Mouse (Mus musculus): ENCODE measurements around the gene Arg1. TPM values are rescaled to one million over a fixed set of nuclear protein-coding genes. Genes with fewer than 3 reads are reported as not detected.

Arg1 gene
- polyA plus RNA-seq, 1 experiment from 2014 or later = 1.2 TPM

- Histone ChIP-seq H3K4me2 (ENCODE audit: low read length) (peak overlapping the region; percentile 60), H3K4me1 (ENCODE audit: control insufficient read depth in 2 of 2, insufficient read depth in 2 of 2, low read length in 2 of 2) (peaks cover 10 to 14% of the 10 kb centered on the region in 2 experiments), H3K27me3 (ENCODE audit: control insufficient read depth, insufficient read depth, low read length) (peaks cover 6% of the 10 kb centered on the region; the same call in 1 of the 2 replicates), H3K9ac (ENCODE audit: low read length) (no peak overlapping the region), H3K9me3 (ENCODE audit: control insufficient read depth, low read length) (no peaks in the 10 kb centered on the region), H3K36me3 (ENCODE audit: control insufficient read depth, insufficient read depth, low read length) (no peaks in the 10 kb centered on the region), H3K4me3 (ENCODE audit: control insufficient read depth in 1 of 2, insufficient read depth in 1 of 2, low read depth in 1 of 2, low read length in 2 of 2) (no peak overlapping the region; a peak in 1 of 4 replicates), H3K27ac (replicated peaks in 1 of 2; ENCODE audit: control insufficient read depth in 1 of 2, insufficient read depth in 1 of 2, low read depth in 2 of 2, low read length in 2 of 2) (no peak overlapping the region)
- WGBS = 34% methylated on average over 15 of the region's 15 CpGs
- ATAC-seq (ENCODE audit: insufficient number of reproducible peaks, insufficient read depth, low FRiP score, low read depth) = no peak
Observed at GRCm38 (mm10) chr10:24959043-24959916, 32.0 kb upstream of the Arg1 start.

- Histone ChIP-seq H3K9me3 (ENCODE audit: control insufficient read depth, low read length) (no peaks in the 10 kb centered on the region), H3K27ac (replicated peaks in 1 of 2; ENCODE audit: control insufficient read depth in 1 of 2, insufficient read depth in 1 of 2, low read depth in 2 of 2, low read length in 2 of 2) (no peak overlapping the region), H3K36me3 (ENCODE audit: control insufficient read depth, insufficient read depth, low read length) (no peaks in the 10 kb centered on the region), H3K9ac (ENCODE audit: low read length) (no peak overlapping the region), H3K27me3 (ENCODE audit: control insufficient read depth, insufficient read depth, low read length) (peaks cover 6% of the 10 kb centered on the region; the same call in 1 of the 2 replicates), H3K4me3 (ENCODE audit: control insufficient read depth in 1 of 2, insufficient read depth in 1 of 2, low read depth in 1 of 2, low read length in 2 of 2) (no peak overlapping the region; a peak in 1 of 4 replicates), H3K4me1 (ENCODE audit: control insufficient read depth in 2 of 2, insufficient read depth in 2 of 2, low read length in 2 of 2) (peaks cover 10 to 14% of the 10 kb centered on the region in 2 experiments), H3K4me2 (ENCODE audit: low read length) (peak overlapping the region; percentile 60)
- ATAC-seq (ENCODE audit: insufficient number of reproducible peaks, insufficient read depth, low FRiP score, low read depth) = no peak
- 49% methylated on average over 15 of the region's 15 CpGs for WGBS
Observed at GRCm38 (mm10) chr10:24958280-24959042, 31.2 kb upstream of the Arg1 start.

- H3K9me3 ChIP-seq (ENCODE audit: control insufficient read depth, low read length) = no peaks in the 10 kb centered on the region
- 71% methylated on average over 6 of the region's 6 CpGs for whole genome bisulfite sequencing
- no peak overlapping the region for H3K4me3 ChIP-seq (ENCODE audit: control insufficient read depth in 1 of 2, insufficient read depth in 1 of 2, low read depth in 1 of 2, low read length in 2 of 2)
- ATAC-seq (ENCODE audit: insufficient number of reproducible peaks, insufficient read depth, low FRiP score, low read depth) = no peak
- no peak overlapping the region for H3K9ac ChIP-seq (ENCODE audit: low read length)
- peaks cover 5 to 13% of the 10 kb centered on the region in 2 experiments for H3K4me1 ChIP-seq (ENCODE audit: control insufficient read depth in 2 of 2, insufficient read depth in 2 of 2, low read length in 2 of 2)
- H3K4me2 ChIP-seq (ENCODE audit: low read length) = no peak overlapping the region
- no peak overlapping the region for H3K27ac ChIP-seq (replicated peaks in 1 of 2; ENCODE audit: control insufficient read depth in 1 of 2, insufficient read depth in 1 of 2, low read depth in 2 of 2, low read length in 2 of 2)
- no peaks in the 10 kb centered on the region for H3K27me3 ChIP-seq (ENCODE audit: control insufficient read depth, insufficient read depth, low read length)
- no peaks in the 10 kb centered on the region for H3K36me3 ChIP-seq (ENCODE audit: control insufficient read depth, insufficient read depth, low read length)
Observed at GRCm38 (mm10) chr10:24953876-24954275, 26.6 kb upstream of the Arg1 start.

- peaks cover 0 to 5% of the 10 kb centered on the region in 2 experiments; a peak in 1 of 4 replicates for H3K4me1 ChIP-seq (ENCODE audit: control insufficient read depth in 2 of 2, insufficient read depth in 2 of 2, low read length in 2 of 2)
- no peaks in the 10 kb centered on the region for H3K36me3 ChIP-seq (ENCODE audit: control insufficient read depth, insufficient read depth, low read length)
- H3K4me3 ChIP-seq (ENCODE audit: control insufficient read depth in 1 of 2, insufficient read depth in 1 of 2, low read depth in 1 of 2, low read length in 2 of 2) = no peak overlapping the region
- no peak for ATAC-seq (ENCODE audit: insufficient number of reproducible peaks, insufficient read depth, low FRiP score, low read depth)
- no peaks in the 10 kb centered on the region for H3K9me3 ChIP-seq (ENCODE audit: control insufficient read depth, low read length)
- WGBS = 49% methylated on average over 7 of the region's 7 CpGs
- no peak overlapping the region for H3K4me2 ChIP-seq (ENCODE audit: low read length)
- H3K9ac ChIP-seq (ENCODE audit: low read length) = no peak overlapping the region
- no peaks in the 10 kb centered on the region for H3K27me3 ChIP-seq (ENCODE audit: control insufficient read depth, insufficient read depth, low read length)
- H3K27ac ChIP-seq (replicated peaks in 1 of 2; ENCODE audit: control insufficient read depth in 1 of 2, insufficient read depth in 1 of 2, low read depth in 2 of 2, low read length in 2 of 2) = no peak overlapping the region
Observed at GRCm38 (mm10) chr10:24952549-24952948, 25.3 kb upstream of the Arg1 start.

GRCm38 (mm10) chr10:24951575-24951974, 24.3 kb upstream of the Arg1 start:
- Histone ChIP-seq H3K4me3 (ENCODE audit: control insufficient read depth in 1 of 2, insufficient read depth in 1 of 2, low read depth in 1 of 2, low read length in 2 of 2) (no peak overlapping the region), H3K4me1 (ENCODE audit: control insufficient read depth in 2 of 2, insufficient read depth in 2 of 2, low read length in 2 of 2) (peaks cover 0 to 5% of the 10 kb centered on the region in 2 experiments; a peak in 1 of 4 replicates), H3K9me3 (ENCODE audit: control insufficient read depth, low read length) (no peaks in the 10 kb centered on the region), H3K9ac (ENCODE audit: low read length) (no peak overlapping the region), H3K36me3 (ENCODE audit: control insufficient read depth, insufficient read depth, low read length) (no peaks in the 10 kb centered on the region), H3K27me3 (ENCODE audit: control insufficient read depth, insufficient read depth, low read length) (no peaks in the 10 kb centered on the region), H3K27ac (replicated peaks in 1 of 2; ENCODE audit: control insufficient read depth in 1 of 2, insufficient read depth in 1 of 2, low read depth in 2 of 2, low read length in 2 of 2) (no peak overlapping the region), H3K4me2 (ENCODE audit: low read length) (no peak overlapping the region)
- ATAC-seq (ENCODE audit: insufficient number of reproducible peaks, insufficient read depth, low FRiP score, low read depth) = no peak
- 78% methylated on average over 8 of the region's 8 CpGs for WGBS

- no peak for ATAC-seq (ENCODE audit: insufficient number of reproducible peaks, insufficient read depth, low FRiP score, low read depth)
- Histone ChIP-seq H3K9me3 (ENCODE audit: control insufficient read depth, low read length) (no peaks in the 10 kb centered on the region), H3K27ac (replicated peaks in 1 of 2; ENCODE audit: control insufficient read depth in 1 of 2, insufficient read depth in 1 of 2, low read depth in 2 of 2, low read length in 2 of 2) (no peak overlapping the region), H3K4me1 (ENCODE audit: control insufficient read depth in 2 of 2, insufficient read depth in 2 of 2, low read length in 2 of 2) (peaks cover 0 to 5% of the 10 kb centered on the region in 2 experiments; a peak in 1 of 4 replicates), H3K9ac (ENCODE audit: low read length) (no peak overlapping the region), H3K4me3 (ENCODE audit: control insufficient read depth in 1 of 2, insufficient read depth in 1 of 2, low read depth in 1 of 2, low read length in 2 of 2) (no peak overlapping the region), H3K4me2 (ENCODE audit: low read length) (no peak overlapping the region), H3K27me3 (ENCODE audit: control insufficient read depth, insufficient read depth, low read length) (no peaks in the 10 kb centered on the region), H3K36me3 (ENCODE audit: control insufficient read depth, insufficient read depth, low read length) (no peaks in the 10 kb centered on the region)
- WGBS = 68% methylated on average over 4 of the region's 4 CpGs
Observed at GRCm38 (mm10) chr10:24950223-24950622, 22.9 kb upstream of the Arg1 start.

- no peak overlapping the region for H3K27ac ChIP-seq (replicated peaks in 1 of 2; ENCODE audit: control insufficient read depth in 1 of 2, insufficient read depth in 1 of 2, low read depth in 2 of 2, low read length in 2 of 2)
- no peak overlapping the region for H3K4me2 ChIP-seq (ENCODE audit: low read length)
- no peak overlapping the region for H3K4me3 ChIP-seq (ENCODE audit: control insufficient read depth in 1 of 2, insufficient read depth in 1 of 2, low read depth in 1 of 2, low read length in 2 of 2)
- WGBS = 71% methylated on average over 8 of the region's 8 CpGs
- no peaks in the 10 kb centered on the region for H3K36me3 ChIP-seq (ENCODE audit: control insufficient read depth, insufficient read depth, low read length)
- no peak overlapping the region for H3K9ac ChIP-seq (ENCODE audit: low read length)
- no peaks in the 10 kb centered on the region for H3K9me3 ChIP-seq (ENCODE audit: control insufficient read depth, low read length)
- peaks cover 0 to 5% of the 10 kb centered on the region in 2 experiments; a peak in 1 of 4 replicates for H3K4me1 ChIP-seq (ENCODE audit: control insufficient read depth in 2 of 2, insufficient read depth in 2 of 2, low read length in 2 of 2)
- no peaks in the 10 kb centered on the region for H3K27me3 ChIP-seq (ENCODE audit: control insufficient read depth, insufficient read depth, low read length)
- no peak for ATAC-seq (ENCODE audit: insufficient number of reproducible peaks, insufficient read depth, low FRiP score, low read depth)
Observed at GRCm38 (mm10) chr10:24948278-24948677, 21.0 kb upstream of the Arg1 start.
